Mouse (Mus musculus): ENCODE measurements at regions not wholly inside any gene's neighbourhood (a gene's known extent, or its start where the extent isn't known, plus 50 kb on each side); places are given as distances from the start of the nearest gene placed in this dataset.
A peak's percentile ranks its signal among the peaks of the same experiment; 100 is the strongest.

- DNase-seq (ENCODE audit: low spot score): no peak
These were observed 61.0 kb upstream of the Ptpn3 start for GRCm38 (mm10) chr4:57362652-57363051.

- DNase-seq (ENCODE audit: low spot score): peak; percentile 67
These were observed 64.2 kb upstream of the Palm2 start for GRCm38 (mm10) chr4:57369736-57370373.

GRCm38 (mm10) chr4:57377872-57378271 lies 56.2 kb upstream of the Palm2 start:
- no peak for DNase-seq (ENCODE audit: low spot score)

- no peak for DNase-seq (ENCODE audit: low spot score)
These were observed 53.8 kb upstream of the Palm2 start for GRCm38 (mm10) chr4:57380063-57380800.

- no peak for DNase-seq (ENCODE audit: low spot score)
These were observed 52.7 kb upstream of the Palm2 start for GRCm38 (mm10) chr4:57381306-57381705.

Data from ovary, postnatal 14 days (tissue).